Mouse (Mus musculus) liver, embryonic 14.5 days (tissue): ENCODE data around the gene Ints13. TPM values are rescaled to one million over a fixed set of nuclear protein-coding genes. Genes with fewer than 3 reads are reported as not detected.
A peak's percentile ranks its signal among the peaks of the same experiment; 100 is the strongest.

Experiments
- ATAC-seq: fragments of 200-750 bp; cut with Nextera tagmentation; 2 replicates; pipeline ENCODE4 v1.8.0; 2017; ENCODE audit warnings: moderate number of reproducible peaks, mild to moderate bottlenecking, moderate library complexity; ENCODE audit not compliant: insufficient read depth
- DNase-seq, 3 experiments: peaks; one replicate each; pipeline ENCODE4 v3.0.0-alpha.2; 2012 to 2013; ENCODE audit warnings: low read depth in 3 of 3, low spot score in 3 of 3
- H3K27ac ChIP-seq: fragments of 300-500 bp; sonication (generic); 2 replicates; pipeline ENCODE4 v1.5.1; 2014; ENCODE audit warnings: moderate library complexity, mild to moderate bottlenecking, control low read depth, inconsistent platforms
- H3K27me3 ChIP-seq: fragments of 300-500 bp; sonication (generic); 2 replicates; pipeline ENCODE4 v1.6.1; 2014; ENCODE audit warnings: mild to moderate bottlenecking, low read length, moderate library complexity; ENCODE audit not compliant: control insufficient read depth, insufficient read depth
- H3K36me3 ChIP-seq: fragments of 300-500 bp; sonication (generic); replicated peaks from 2 replicates; pipeline ENCODE4 v1.6.1; 2014; ENCODE audit warnings: low read depth; ENCODE audit not compliant: control insufficient read depth, insufficient read depth
- H3K4me1 ChIP-seq, 2 experiments: fragments of 200-500 bp in 1 of 2; fragments of 300-500 bp in 1 of 2; sonication (generic) in 1 of 2; replicated peaks; 2 replicates each; pipeline ENCODE4 v1.6.1; 2012 to 2014; ENCODE audit warnings: antibody characterized with exemption in 1 of 2, inconsistent platforms in 1 of 2, low read length in 1 of 2; ENCODE audit not compliant: control insufficient read depth in 2 of 2, insufficient read depth in 2 of 2
- H3K4me2 ChIP-seq: fragments of 300-500 bp; sonication (generic); 2 replicates; pipeline ENCODE4 v1.6.1; 2014; ENCODE audit warnings: low read depth, mild to moderate bottlenecking, control low read depth, moderate library complexity
- H3K4me3 ChIP-seq, 2 experiments: fragments of 200-500 bp in 1 of 2; fragments of 300-500 bp in 1 of 2; sonication (generic) in 1 of 2; 2 replicates each; pipeline ENCODE4 v1.5.1; 2012 to 2014; ENCODE audit warnings: low read depth in 2 of 2, low read length in 2 of 2, mild to moderate bottlenecking in 2 of 2, control low read depth in 1 of 2, inconsistent platforms in 1 of 2, moderate library complexity in 1 of 2; ENCODE audit not compliant: insufficient read depth in 1 of 2
- H3K9ac ChIP-seq: fragments of 300-500 bp; sonication (generic); replicated peaks from 2 replicates; pipeline ENCODE4 v1.6.1; 2014; ENCODE audit warnings: mild to moderate bottlenecking, control low read depth, moderate library complexity
- H3K9me3 ChIP-seq: fragments of 300-500 bp; sonication (generic); 2 replicates; pipeline ENCODE4 v1.6.1; 2016; ENCODE audit warnings: low read length, mixed read lengths; ENCODE audit not compliant: control insufficient read depth
- CTCF ChIP-seq: IDR thresholded peaks from 2 replicates; pipeline ENCODE4 v1.5.1; 2016; ENCODE audit warnings: antibody characterized with exemption, low read depth, control low read depth
- EP300 ChIP-seq: IDR thresholded peaks from 2 replicates; pipeline ENCODE4 v1.6.1; 2016; ENCODE audit warnings: antibody characterized with exemption, low read depth
- WGBS: fragments of 180-500 bp; shearing (Covaris S2); extraction: QIAGEN DNeasy Blood & Tissue Kit; methylation state at CpG from one replicate; pipeline ENCODE4 v1.1.7; 2014; ENCODE audit not compliant: insufficient replicate concordance; 5-methylcytosine and 5-hydroxymethylcytosine counted together
- polyA plus RNA-seq, 2 experiments: library from polyadenylated mRNA; depleted of rRNA in 1 of 2; stranded (reverse) in 1 of 2; unstranded in 1 of 2; fragments of >200 nt; fragmentation: Nextera tagmentation in 1 of 2; extraction: Ambion mirVana in 1 of 2; gene quantifications; 2 replicates each; pipeline versions ENCODE4 v1.2.1 to v1.2.3; 2012 to 2014

Ints13 gene
- polyA plus RNA-seq, 2 experiments: 23.2 to 29.0 TPM

- TF ChIP-seq EP300 (no peak), CTCF (no peak)
- H3K4me2 ChIP-seq: no peak overlapping the region
- ATAC-seq (no peak), DNase-seq (no peak)
- no peaks in the 10 kb centered on the region for H3K27me3 ChIP-seq
- H3K36me3 ChIP-seq: peaks cover 61% of the 10 kb centered on the region
- peak overlapping the region; percentile 99 for H3K27ac ChIP-seq
- no peak overlapping the region for H3K9ac ChIP-seq
- WGBS: 86% methylated on average over 5 of the region's 5 CpGs
- H3K9me3 ChIP-seq: no peaks in the 10 kb centered on the region
- no peak overlapping the region for H3K4me3 ChIP-seq
- H3K4me1 ChIP-seq: peaks cover 45 to 49% of the 10 kb centered on the region in 2 experiments
These were observed 35.1 kb upstream of the Ints13 start for GRCm38 (mm10) chr6:146612736-146613135.

DNA sequence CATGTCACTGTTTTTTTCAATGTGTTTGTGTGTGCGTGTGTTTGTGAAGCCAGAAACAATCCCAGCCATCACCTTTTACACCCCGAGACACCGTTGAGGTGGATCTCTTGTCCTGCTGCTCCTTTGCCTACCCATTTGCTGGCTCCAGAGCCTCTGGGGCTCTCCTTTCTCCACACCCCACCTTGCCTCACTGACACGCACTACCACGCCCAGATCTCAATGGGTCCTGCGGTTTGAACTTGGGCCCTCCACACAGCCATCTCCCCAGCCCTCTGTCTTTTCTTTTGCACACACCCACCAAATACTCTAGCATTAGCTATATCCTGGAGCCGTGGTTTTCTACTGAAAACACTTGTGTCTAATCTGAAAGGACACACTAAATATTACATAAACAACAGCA, 34.3 kb upstream of the Ints13 start:
- H3K9ac ChIP-seq: peak overlapping the region; percentile 70
- H3K27me3 ChIP-seq: no peaks in the 10 kb centered on the region
- TF ChIP-seq EP300 (no peak), CTCF (no peak)
- ATAC-seq (peak; percentile 86), DNase-seq (no peak)
- H3K4me1 ChIP-seq: peaks cover 45 to 49% of the 10 kb centered on the region in 2 experiments
- H3K36me3 ChIP-seq: peaks cover 60% of the 10 kb centered on the region
- 40% methylated on average over 7 of the region's 7 CpGs for WGBS
- peak overlapping the region; percentile 99 for H3K27ac ChIP-seq
- no peaks in the 10 kb centered on the region for H3K9me3 ChIP-seq
- peak overlapping the region; percentile 76 for H3K4me2 ChIP-seq
- H3K4me3 ChIP-seq: peak overlapping the region in 1 of 2 experiments; percentile 18; a peak in 1 of 4 replicates

DNA sequence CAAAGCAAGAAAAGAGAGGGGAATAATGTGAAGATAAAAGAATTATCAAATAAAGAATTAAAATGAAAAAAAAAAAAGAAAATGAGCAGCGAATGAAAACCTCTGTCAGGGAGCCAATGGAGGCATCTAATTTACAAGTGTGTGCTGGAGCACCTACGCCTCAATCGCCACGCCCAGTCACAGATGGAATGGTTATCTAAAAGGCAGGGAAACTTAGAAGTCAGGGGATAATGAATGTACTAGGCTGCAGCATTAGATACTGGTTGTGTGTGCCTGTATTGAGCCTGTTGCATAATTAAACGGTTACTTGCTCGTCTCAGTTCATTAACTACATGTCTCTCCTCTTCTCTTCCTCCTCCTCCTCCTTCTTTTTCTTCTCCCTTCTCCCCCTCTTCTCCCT, 33.8 kb upstream of the Ints13 start:
- ATAC-seq (peak; percentile 88), DNase-seq (peak in 1 of 3 experiments; percentile 89)
- Histone ChIP-seq H3K4me2 (peak overlapping the region; percentile 76), H3K4me1 (peaks cover 45 to 49% of the 10 kb centered on the region in 2 experiments), H3K36me3 (peaks cover 60% of the 10 kb centered on the region), H3K4me3 (peak overlapping the region in 1 of 2 experiments; percentile 18; a peak in 1 of 4 replicates), H3K27me3 (no peaks in the 10 kb centered on the region), H3K9me3 (no peaks in the 10 kb centered on the region), H3K27ac (peak overlapping the region; percentile 99), H3K9ac (peak overlapping the region; percentile 70)
- WGBS: 21% methylated on average over 6 of the region's 6 CpGs
- no peak for TF ChIP-seq CTCF
- peak; percentile 87 for TF ChIP-seq EP300

- Histone ChIP-seq H3K27me3 (no peaks in the 10 kb centered on the region), H3K36me3 (peaks cover 76% of the 10 kb centered on the region), H3K4me2 (no peak overlapping the region), H3K9ac (no peak overlapping the region), H3K27ac (no peak overlapping the region), H3K4me1 (no peaks in the 10 kb centered on the region), H3K9me3 (no peaks in the 10 kb centered on the region), H3K4me3 (no peak overlapping the region)
- DNase-seq: no peak
- no peak for ATAC-seq
- 81% methylated on average over 10 of the region's 10 CpGs for WGBS
- no peak for TF ChIP-seq CTCF
- TF ChIP-seq EP300: no peak
These were observed 26.0 kb upstream of the Ints13 start for GRCm38 (mm10) chr6:146603651-146604050.

DNA sequence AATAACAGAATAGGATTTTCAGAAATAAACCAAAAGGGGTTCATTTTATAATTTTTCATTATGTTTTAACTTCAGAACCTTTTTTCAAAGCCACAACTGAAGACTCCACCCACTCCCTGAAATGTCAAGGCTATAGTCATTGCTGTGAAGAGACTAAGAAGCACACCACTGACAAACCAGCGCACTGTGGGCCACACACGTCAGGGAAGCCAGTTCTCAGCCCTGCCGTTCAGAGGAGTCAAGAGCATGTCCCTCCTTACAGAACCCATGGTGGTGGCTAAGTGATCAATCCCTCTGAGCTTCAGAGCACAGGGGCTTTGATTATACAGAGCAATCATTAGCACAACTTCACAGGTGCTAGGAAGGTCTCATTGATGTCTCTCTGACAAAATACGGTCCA, 25.0 kb upstream of the Ints13 start:
- no peak overlapping the region for H3K4me3 ChIP-seq
- DNase-seq: no peak
- H3K27me3 ChIP-seq: no peaks in the 10 kb centered on the region
- no peak for TF ChIP-seq EP300
- TF ChIP-seq CTCF: no peak
- no peak for ATAC-seq
- no peak overlapping the region for H3K27ac ChIP-seq
- no peak overlapping the region for H3K9ac ChIP-seq
- peaks cover 73% of the 10 kb centered on the region for H3K36me3 ChIP-seq
- no peaks in the 10 kb centered on the region for H3K9me3 ChIP-seq
- no peak overlapping the region for H3K4me2 ChIP-seq
- WGBS: 83% methylated on average over 4 of the region's 4 CpGs
- H3K4me1 ChIP-seq: no peaks in the 10 kb centered on the region

GRCm38 (mm10) chr6:146585134-146585533, 7.5 kb upstream of the Ints13 start:
- Histone ChIP-seq H3K9ac (no peak overlapping the region), H3K4me2 (no peak overlapping the region), H3K36me3 (peaks cover 42% of the 10 kb centered on the region), H3K27me3 (no peaks in the 10 kb centered on the region), H3K4me3 (no peak overlapping the region), H3K9me3 (no peaks in the 10 kb centered on the region), H3K27ac (no peak overlapping the region), H3K4me1 (peaks cover 6 to 7% of the 10 kb centered on the region in 2 experiments)
- ATAC-seq: no peak
- no peak for DNase-seq
- no peak for TF ChIP-seq EP300
- 97% methylated on average over 4 of the region's 5 CpGs for WGBS
